Mouse (Mus musculus) urinary bladder, postnatal 36 days (tissue): ENCODE measurements around the gene Gk2.

Experiments
- DNase-seq, 2 experiments: peaks; one replicate each; pipeline ENCODE4 v3.0.0; 2022; ENCODE audit warnings: low spot score in 2 of 2, mixed read lengths in 1 of 2

Gk2 gene

GRCm38 (mm10) chr5:97456816-97457215 is at the start of gene Gk2:
TSS of gene Gk2 (minus strand) at chr5:97457021.
- DNase-seq, result no peak

GRCm38 (mm10) chr5:97498041-97498440 is 41.2 kb upstream of the Gk2 start:
- DNase-seq, result no peak

GRCm38 (mm10) chr5:97495488-97496092 is 38.8 kb upstream of the Gk2 start:
- no peak for DNase-seq

- no peak for DNase-seq
Measured at GRCm38 (mm10) chr5:97493421-97493820, 36.6 kb upstream of the Gk2 start.

- DNase-seq, result no peak
Measured at GRCm38 (mm10) chr5:97486141-97486540, 29.3 kb upstream of the Gk2 start.

- no peak for DNase-seq
Measured at GRCm38 (mm10) chr5:97479991-97480390, 23.2 kb upstream of the Gk2 start.

GRCm38 (mm10) chr5:97467246-97467645 is 10.4 kb upstream of the Gk2 start:
- DNase-seq, result no peak

- no peak for DNase-seq
Measured at GRCm38 (mm10) chr5:97466430-97467158, 9.8 kb upstream of the Gk2 start.

GRCm38 (mm10) chr5:97465956-97466355 is 9.1 kb upstream of the Gk2 start:
- DNase-seq, result no peak

GRCm38 (mm10) chr5:97462856-97463255 is 6.0 kb upstream of the Gk2 start:
- DNase-seq, result no peak

- no peak for DNase-seq
Measured at GRCm38 (mm10) chr5:97451451-97451850, 5.4 kb downstream of the Gk2 start.

- DNase-seq, result no peak
Measured at GRCm38 (mm10) chr5:97444191-97444590, 12.6 kb downstream of the Gk2 start.

- DNase-seq, result no peak
Measured at GRCm38 (mm10) chr5:97432512-97432911, 24.3 kb downstream of the Gk2 start.

- no peak for DNase-seq
Measured at GRCm38 (mm10) chr5:97429976-97430375, 26.8 kb downstream of the Gk2 start.

GRCm38 (mm10) chr5:97421669-97422068 is 35.2 kb downstream of the Gk2 start:
- no peak for DNase-seq

GRCm38 (mm10) chr5:97417185-97417584 is 39.6 kb downstream of the Gk2 start:
- no peak for DNase-seq

- DNase-seq, result no peak
Measured at GRCm38 (mm10) chr5:97415837-97416236, 41.0 kb downstream of the Gk2 start.

GRCm38 (mm10) chr5:97413716-97414115 is 43.1 kb downstream of the Gk2 start:
- no peak for DNase-seq

GRCm38 (mm10) chr5:97410190-97410589 is 46.6 kb downstream of the Gk2 start:
- no peak for DNase-seq

- DNase-seq, result no peak
Measured at GRCm38 (mm10) chr5:97409234-97409704, 47.6 kb downstream of the Gk2 start.
